Mouse (Mus musculus): Measurements from ENCODE around the gene Unc93a2. TPM values are rescaled to one million over a fixed set of nuclear protein-coding genes. Genes with fewer than 3 reads are reported as not detected.
"Not testable (repeated sequence)": the region's sequence is repeated elsewhere in the genome, so short reads cannot be mapped to it uniquely, and the experiment has no call there.

The Unc93a2 gene
- not detected in 2 replicates for polyA plus RNA-seq (2016; fragmentation: Nextera tagmentation; extraction: Ambion mirVana)

- not testable (repeated sequence) for H3K9ac ChIP-seq; H3K4me1 ChIP-seq; H3K36me3 ChIP-seq; H3K27ac ChIP-seq; ATAC-seq (ENCODE audit: low FRiP score); H3K9me3 ChIP-seq (replicated peaks); H3K27me3 ChIP-seq; H3K4me3 ChIP-seq; H3K4me2 ChIP-seq (replicated peaks)
- WGBS: 80% methylated on average over 3 of the region's 3 CpGs
Observed at GRCm38 (mm10) chr17:7385364-7385763, at the start of gene Unc93a2. TSS of gene Unc93a2 (minus strand) at chr17:7385464.

GRCm38 (mm10) chr17:7434121-7434520 lies 48.9 kb upstream of the Unc93a2 start:
- WGBS: 80% methylated on average over 4 of the region's 4 CpGs
- H3K4me3 ChIP-seq; H3K9ac ChIP-seq; ATAC-seq (ENCODE audit: low FRiP score); H3K27me3 ChIP-seq; H3K4me2 ChIP-seq (replicated peaks); H3K4me1 ChIP-seq; H3K36me3 ChIP-seq; H3K9me3 ChIP-seq (replicated peaks); H3K27ac ChIP-seq: not testable (repeated sequence)

GRCm38 (mm10) chr17:7430210-7430631 lies 45.0 kb upstream of the Unc93a2 start:
- not testable (repeated sequence) for H3K36me3 ChIP-seq; H3K4me2 ChIP-seq (replicated peaks); H3K4me1 ChIP-seq; ATAC-seq (ENCODE audit: low FRiP score); H3K4me3 ChIP-seq; H3K9ac ChIP-seq; H3K27me3 ChIP-seq; H3K9me3 ChIP-seq (replicated peaks); H3K27ac ChIP-seq
- 72% methylated on average over 4 of the region's 4 CpGs for WGBS

GRCm38 (mm10) chr17:7420191-7420973 lies 35.1 kb upstream of the Unc93a2 start:
- not testable (repeated sequence) for H3K27me3 ChIP-seq; H3K4me2 ChIP-seq (replicated peaks); H3K4me3 ChIP-seq; H3K9ac ChIP-seq; H3K36me3 ChIP-seq; H3K9me3 ChIP-seq (replicated peaks); H3K27ac ChIP-seq; H3K4me1 ChIP-seq
- WGBS: 40% methylated on average over 3 of the region's 3 CpGs
- peak; percentile 82 for ATAC-seq (ENCODE audit: low FRiP score)

GRCm38 (mm10) chr17:7414601-7415310 lies 29.5 kb upstream of the Unc93a2 start:
- not testable (repeated sequence) for H3K27me3 ChIP-seq; H3K4me1 ChIP-seq; H3K27ac ChIP-seq; H3K9me3 ChIP-seq (replicated peaks); H3K9ac ChIP-seq; H3K4me3 ChIP-seq; ATAC-seq (ENCODE audit: low FRiP score); H3K4me2 ChIP-seq (replicated peaks); H3K36me3 ChIP-seq
- 89% methylated on average over 7 of the region's 9 CpGs for WGBS

GRCm38 (mm10) chr17:7413336-7413735 lies 28.1 kb upstream of the Unc93a2 start:
- WGBS: 84% methylated on average over 8 of the region's 8 CpGs
- not testable (repeated sequence) for H3K36me3 ChIP-seq; H3K4me3 ChIP-seq; H3K9me3 ChIP-seq (replicated peaks); H3K4me1 ChIP-seq; H3K4me2 ChIP-seq (replicated peaks); H3K9ac ChIP-seq; ATAC-seq (ENCODE audit: low FRiP score); H3K27me3 ChIP-seq; H3K27ac ChIP-seq

GRCm38 (mm10) chr17:7399770-7400169 lies 14.5 kb upstream of the Unc93a2 start:
- WGBS: 78% methylated on average over 6 of the region's 6 CpGs

GRCm38 (mm10) chr17:7398198-7398847 lies 13.1 kb upstream of the Unc93a2 start:
- not testable (repeated sequence) for ATAC-seq (ENCODE audit: low FRiP score); H3K27ac ChIP-seq; H3K4me3 ChIP-seq; H3K4me2 ChIP-seq (replicated peaks); H3K27me3 ChIP-seq; H3K9me3 ChIP-seq (replicated peaks); H3K4me1 ChIP-seq; H3K36me3 ChIP-seq; H3K9ac ChIP-seq
- 87% methylated on average over 6 of the region's 6 CpGs for WGBS

More at GRCm38 (mm10) chr17:7399770-7400169, 14.5 kb upstream of the Unc93a2 start:
- not testable (repeated sequence) for H3K9ac ChIP-seq; H3K4me3 ChIP-seq; H3K9me3 ChIP-seq (replicated peaks); H3K27me3 ChIP-seq; ATAC-seq (ENCODE audit: low FRiP score); H3K27ac ChIP-seq; H3K4me1 ChIP-seq; H3K4me2 ChIP-seq (replicated peaks); H3K36me3 ChIP-seq

- not testable (repeated sequence) for H3K27me3 ChIP-seq; ATAC-seq (ENCODE audit: low FRiP score); H3K9ac ChIP-seq; H3K9me3 ChIP-seq (replicated peaks); H3K4me2 ChIP-seq (replicated peaks); H3K4me3 ChIP-seq; H3K4me1 ChIP-seq; H3K27ac ChIP-seq; H3K36me3 ChIP-seq
- WGBS: 87% methylated on average over 13 of the region's 13 CpGs
Observed at GRCm38 (mm10) chr17:7397079-7397478, 11.8 kb upstream of the Unc93a2 start.

- not testable (repeated sequence) for H3K9ac ChIP-seq; H3K4me1 ChIP-seq; H3K27me3 ChIP-seq; H3K9me3 ChIP-seq (replicated peaks); H3K27ac ChIP-seq; ATAC-seq (ENCODE audit: low FRiP score); H3K4me2 ChIP-seq (replicated peaks); H3K4me3 ChIP-seq; H3K36me3 ChIP-seq
- WGBS: no CpG with 5 or more reads among the region's 2 CpGs
Observed at GRCm38 (mm10) chr17:7396288-7396687, 11.0 kb upstream of the Unc93a2 start.

- not testable (repeated sequence) for H3K4me1 ChIP-seq; ATAC-seq (ENCODE audit: low FRiP score); H3K27ac ChIP-seq; H3K4me3 ChIP-seq; H3K36me3 ChIP-seq; H3K9ac ChIP-seq; H3K4me2 ChIP-seq (replicated peaks); H3K27me3 ChIP-seq; H3K9me3 ChIP-seq (replicated peaks)
- 91% methylated on average over 8 of the region's 8 CpGs for WGBS
Observed at GRCm38 (mm10) chr17:7395671-7396070, 10.4 kb upstream of the Unc93a2 start.

GRCm38 (mm10) chr17:7395116-7395515 lies 9.9 kb upstream of the Unc93a2 start:
- H3K4me1 ChIP-seq; H3K27me3 ChIP-seq; H3K9ac ChIP-seq; H3K4me3 ChIP-seq; H3K27ac ChIP-seq; H3K36me3 ChIP-seq; H3K9me3 ChIP-seq (replicated peaks); ATAC-seq (ENCODE audit: low FRiP score); H3K4me2 ChIP-seq (replicated peaks): not testable (repeated sequence)
- WGBS: 91% methylated on average over 7 of the region's 7 CpGs
